Mouse (Mus musculus) liver, adult 2 months (tissue): ENCODE measurements around the gene Smg6.

Experiments used
- CTCF ChIP-seq: fragments of 200-500 bp; IDR thresholded peaks from 2 replicates; pipeline ENCODE4 v1.5.1; 2011; ENCODE audit warnings: low read depth, low read length, control low read depth
- POLR2A ChIP-seq: fragments of 200-500 bp; IDR thresholded peaks from 2 replicates; pipeline ENCODE4 v1.6.1; 2011; ENCODE audit warnings: low read length, control low read depth; ENCODE audit not compliant: insufficient read depth; ENCODE audit errors: extremely low read depth

GRCm38 (mm10) chr11:75047066-75047465, 121.4 kb downstream of the Smg6 start:
- TF ChIP-seq POLR2A: no peak
- no peak for TF ChIP-seq CTCF
